Mouse (Mus musculus) adrenal gland (tissue): ENCODE measurements at regions not wholly inside any gene's neighbourhood (a gene's known extent, or its start where the extent isn't known, plus 50 kb on each side); places are given as distances from the start of the nearest gene placed in this dataset.

Source experiments
- intact Hi-C: fragments of 180-260 bp; cut with DNase I; formaldehyde crosslinking; loops from one replicate; pipeline ENCODE4 v1.15.1; 2025

DNA sequence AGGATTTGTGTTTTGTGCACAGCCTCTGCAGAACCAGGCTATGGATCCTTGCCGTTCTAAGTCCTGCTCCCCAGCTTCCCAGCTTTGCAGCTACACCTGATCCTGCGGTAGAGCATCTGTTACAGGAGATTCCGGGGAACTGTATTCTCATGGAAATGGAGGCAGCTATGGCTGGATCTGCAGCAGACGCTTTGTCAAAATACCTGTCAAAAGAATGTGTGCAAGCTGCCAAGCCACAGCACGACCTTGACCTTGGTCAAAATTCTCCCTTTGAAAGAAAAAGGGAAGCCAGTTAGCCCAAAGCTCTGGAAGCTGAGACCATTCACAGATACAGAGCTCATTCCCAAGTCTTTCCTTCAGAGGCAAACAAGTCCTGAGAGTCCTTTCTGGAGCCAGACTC is 255.3 kb downstream of the Med13l start:
- intact Hi-C loops = no loop called here

DNA sequence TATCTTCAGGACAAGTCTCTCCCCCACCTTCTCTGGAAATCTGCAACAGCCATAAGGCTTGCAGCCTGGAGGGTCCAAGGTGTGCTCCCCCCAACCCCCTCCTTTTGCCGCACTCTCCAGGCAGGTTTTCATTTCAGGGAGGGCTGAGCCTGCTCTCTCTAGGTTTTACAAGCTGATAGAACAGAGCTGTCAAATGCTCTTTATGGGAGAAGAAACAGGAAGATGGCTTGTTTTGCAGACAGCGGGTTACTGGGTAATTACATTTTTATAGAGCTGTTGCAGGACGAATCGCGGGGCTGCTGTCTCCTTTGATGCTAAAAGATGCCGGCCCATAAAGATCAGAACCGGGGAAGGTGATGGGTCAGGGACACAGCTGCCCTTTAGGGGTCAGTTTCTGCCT is 257.8 kb downstream of the Med13l start:
- intact Hi-C loops = no loop called here

DNA sequence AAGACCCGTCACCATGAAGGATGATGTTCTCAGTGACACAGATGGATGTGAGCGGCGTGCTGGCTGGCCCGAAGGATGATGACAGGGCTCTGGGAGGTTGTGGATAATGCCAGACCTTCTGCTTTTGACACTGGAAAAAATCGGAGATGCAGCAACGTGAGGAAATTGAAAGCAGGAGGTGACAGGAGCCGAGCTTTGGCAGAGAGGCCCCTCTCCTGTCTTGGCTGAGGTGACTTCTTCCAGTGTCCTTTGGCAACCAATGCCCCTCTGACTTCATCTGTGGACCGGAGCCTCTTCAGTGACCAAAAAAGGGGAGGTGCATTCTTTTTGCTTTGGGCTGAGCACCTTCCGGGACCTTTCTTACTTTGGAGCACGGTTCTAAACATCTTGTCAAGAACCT is 264.3 kb downstream of the Med13l start:
- intact Hi-C loops = no loop called here

GRCm38 (mm10) chr5:118829031-118829698 is 268.7 kb downstream of the Med13l start:
- intact Hi-C loops = no loop called here

DNA sequence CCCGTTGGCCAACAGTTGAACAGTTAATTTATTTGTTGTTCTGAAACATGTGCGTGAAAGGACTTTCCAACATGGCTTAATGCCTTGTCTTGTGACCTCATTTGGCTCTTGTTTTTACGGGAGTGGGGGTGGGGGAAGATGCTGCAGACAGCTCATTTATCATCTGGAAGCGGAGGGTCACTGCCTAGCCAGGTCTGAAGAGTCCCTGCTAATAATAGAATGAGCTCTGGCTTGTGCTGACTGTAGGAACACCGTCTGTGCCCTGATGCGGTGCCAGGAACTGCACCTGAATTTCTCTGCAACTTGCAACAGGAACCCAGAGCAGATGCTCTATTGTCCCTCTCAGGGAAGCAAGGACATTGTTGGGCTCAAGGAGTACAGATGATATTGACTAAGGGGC is 272.2 kb downstream of the Med13l start:
- intact Hi-C loops = no loop called here

DNA sequence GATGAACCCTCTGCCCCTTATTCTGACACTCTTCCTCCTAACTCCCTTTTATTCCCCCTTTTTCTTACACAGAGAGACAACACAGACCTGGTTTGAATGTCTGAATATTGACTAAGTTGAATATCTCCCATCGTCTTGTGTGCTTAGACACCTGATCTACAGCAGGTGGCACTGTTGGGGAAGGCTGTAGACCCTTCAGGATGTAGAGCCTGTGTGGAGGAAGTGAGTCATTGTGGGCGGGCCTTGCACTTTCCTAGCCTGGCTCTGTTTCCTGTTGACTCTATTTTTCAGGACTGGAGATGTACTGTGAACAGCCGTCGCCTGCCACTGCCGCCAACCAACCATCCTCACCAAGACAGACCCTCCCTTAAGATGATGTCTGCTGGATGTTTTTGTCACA is 273.6 kb downstream of the Med13l start:
- intact Hi-C loops = no loop called here

DNA sequence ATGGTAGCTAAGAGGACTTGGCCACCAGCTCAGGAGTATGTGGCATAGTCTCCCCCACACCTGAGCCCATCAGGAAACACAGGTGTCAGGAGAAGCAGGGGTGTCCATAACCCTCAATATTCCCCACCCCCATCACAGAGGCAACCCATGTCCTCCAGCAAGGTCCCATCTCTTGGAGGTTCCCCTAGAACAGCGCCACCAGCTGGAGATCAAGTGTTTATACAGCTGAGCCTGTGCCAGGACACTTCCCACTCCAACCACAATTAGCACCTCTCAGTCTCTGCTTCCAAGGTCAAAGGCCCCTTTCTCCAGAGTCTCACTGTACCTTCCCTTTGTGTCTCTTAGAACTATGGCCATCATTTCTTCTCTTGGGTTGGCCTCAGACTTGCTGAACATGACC is 276.5 kb downstream of the Med13l start:
- intact Hi-C loops = no loop called here

DNA sequence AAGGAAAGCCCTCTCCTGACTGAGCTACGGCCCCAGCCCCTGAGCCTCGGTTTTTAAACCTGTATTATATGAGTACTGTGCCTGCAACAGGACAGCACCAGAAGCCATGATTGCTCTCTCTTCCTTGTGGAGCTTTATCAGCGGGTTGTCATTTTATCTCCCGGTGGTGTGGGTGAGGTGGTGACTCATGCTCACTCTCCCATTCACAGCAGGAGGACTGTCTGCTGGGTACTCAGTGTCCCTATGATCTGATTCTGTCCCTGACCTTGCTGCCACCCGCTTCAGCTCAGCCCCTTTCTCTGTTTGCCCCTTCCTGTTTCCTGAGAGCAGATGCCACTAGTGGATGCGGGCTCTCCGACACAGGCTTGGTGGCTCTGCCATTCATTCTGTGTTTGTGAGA is 277.9 kb downstream of the Med13l start:
- intact Hi-C loops = no loop called here

DNA sequence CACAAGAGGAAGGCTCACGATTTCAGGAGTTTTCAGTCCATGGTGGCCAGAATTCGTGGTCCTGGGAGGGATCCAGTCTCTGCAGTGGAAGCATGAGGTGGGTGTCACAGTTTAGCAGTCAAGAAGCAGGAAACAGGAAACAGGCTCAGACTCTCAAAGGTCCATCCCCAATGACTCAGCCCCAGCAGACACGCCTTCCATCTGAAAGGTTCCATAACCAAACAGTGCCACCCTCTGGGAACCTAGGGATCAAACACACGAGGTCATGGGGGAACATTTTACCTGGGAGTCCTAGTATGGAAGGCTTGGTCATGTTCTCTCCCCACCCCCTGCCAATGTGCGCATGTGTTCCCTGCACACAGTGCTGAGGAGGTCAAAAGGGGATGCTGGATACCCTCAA is 279.4 kb downstream of the Med13l start:
- intact Hi-C loops = no loop called here

DNA sequence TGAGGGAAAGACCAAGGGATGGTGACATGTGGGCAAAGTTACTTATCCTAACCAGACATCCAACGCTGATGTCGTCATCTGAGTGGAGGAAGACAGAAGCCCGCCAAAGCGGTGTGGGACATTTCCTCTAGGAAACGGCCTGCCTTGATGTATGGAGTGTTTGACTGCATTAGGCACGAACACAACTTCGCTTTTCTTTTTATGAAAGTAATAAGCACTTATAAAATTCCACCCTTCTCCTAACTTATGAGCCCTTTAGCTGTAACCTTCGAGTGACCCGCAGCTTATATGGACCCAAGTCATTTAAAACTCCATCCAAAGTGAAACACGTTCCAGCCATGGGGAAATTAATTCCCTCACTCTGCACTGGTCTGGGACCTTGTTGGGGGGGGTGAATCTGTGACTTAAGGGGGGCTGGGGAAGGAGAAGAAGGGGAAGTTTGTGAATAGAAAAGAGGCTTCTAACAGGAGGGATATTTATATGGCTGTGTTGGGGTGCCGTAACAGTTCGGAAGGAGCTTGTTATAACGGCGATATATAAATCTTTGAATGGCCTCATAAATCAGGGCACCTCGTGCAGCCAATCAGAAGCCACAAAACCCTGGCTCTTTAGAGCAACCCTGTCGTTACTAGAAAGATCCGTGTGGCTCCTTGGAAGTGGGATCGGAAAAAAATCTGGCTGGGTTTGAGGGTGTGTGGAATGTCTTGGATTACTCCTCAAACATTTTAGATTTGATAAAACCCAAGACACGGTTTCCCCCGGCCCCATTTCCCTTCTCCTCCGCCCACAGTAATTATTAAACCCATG is 280.9 kb downstream of the Med13l start:
- intact Hi-C loops = no loop called here

DNA sequence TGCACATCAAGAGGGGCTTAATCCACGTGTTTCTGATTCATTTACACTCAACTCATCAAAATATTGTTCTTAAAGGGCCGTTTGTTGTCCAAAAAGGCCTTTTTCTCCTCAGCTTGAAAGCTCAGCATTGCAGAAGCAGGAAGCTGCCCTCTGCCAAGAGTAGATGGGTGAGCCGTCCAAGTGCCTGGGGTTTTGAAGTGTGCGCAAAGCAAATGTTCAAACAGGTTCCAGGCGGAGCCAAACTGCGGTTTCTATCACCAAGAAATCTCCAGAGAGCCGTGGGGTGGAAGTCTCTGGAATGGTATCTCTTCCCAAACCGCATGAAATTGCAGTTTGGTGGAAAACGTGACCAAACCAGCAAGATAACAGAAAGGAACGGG is 281.5 kb downstream of the Med13l start:
- intact Hi-C loops = no loop called here

GRCm38 (mm10) chr5:118857001-118857400 is 296.5 kb downstream of the Med13l start:
- intact Hi-C loops = loop anchor here (5.0 kb wide), 1 partner anchor 75 kb away; no protein-coding TSS in a partner anchor

DNA sequence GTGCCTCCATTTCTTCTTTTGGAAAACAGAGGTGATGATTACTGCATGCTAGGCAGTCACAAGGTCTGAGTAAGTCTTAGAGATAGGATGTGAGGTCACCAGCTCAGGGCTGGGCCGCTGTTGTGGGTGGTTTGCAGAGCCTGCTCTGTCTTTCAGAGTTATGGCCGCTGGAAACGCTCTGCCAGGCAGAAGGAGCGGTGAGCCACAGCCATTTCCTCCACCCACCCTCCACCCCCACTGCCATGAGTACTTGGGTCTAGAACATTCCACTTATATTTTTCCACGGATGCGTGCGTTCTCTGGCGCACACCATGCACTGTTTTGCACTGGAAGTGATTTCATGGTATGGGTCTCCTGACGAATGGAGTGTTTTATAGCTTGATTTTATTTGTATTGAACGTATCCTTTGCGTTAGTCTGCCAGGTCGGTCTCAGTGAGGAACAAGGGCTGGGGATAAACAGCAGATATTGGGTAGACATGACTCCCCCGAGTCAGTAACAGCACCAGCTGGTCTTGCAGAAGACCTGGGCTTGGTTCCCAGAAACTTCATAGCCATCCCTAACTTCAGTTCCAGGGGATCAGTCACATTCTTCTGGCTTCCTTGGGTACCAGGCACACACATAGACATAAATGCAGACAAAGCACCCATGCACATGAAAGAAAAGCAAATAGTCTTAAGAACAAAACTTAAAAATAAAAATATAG is 300.8 kb downstream of the Med13l start:
- intact Hi-C loops = no loop called here

- intact Hi-C loops = no loop called here
Measured at GRCm38 (mm10) chr5:118867511-118867910, 307.0 kb downstream of the Med13l start.

DNA sequence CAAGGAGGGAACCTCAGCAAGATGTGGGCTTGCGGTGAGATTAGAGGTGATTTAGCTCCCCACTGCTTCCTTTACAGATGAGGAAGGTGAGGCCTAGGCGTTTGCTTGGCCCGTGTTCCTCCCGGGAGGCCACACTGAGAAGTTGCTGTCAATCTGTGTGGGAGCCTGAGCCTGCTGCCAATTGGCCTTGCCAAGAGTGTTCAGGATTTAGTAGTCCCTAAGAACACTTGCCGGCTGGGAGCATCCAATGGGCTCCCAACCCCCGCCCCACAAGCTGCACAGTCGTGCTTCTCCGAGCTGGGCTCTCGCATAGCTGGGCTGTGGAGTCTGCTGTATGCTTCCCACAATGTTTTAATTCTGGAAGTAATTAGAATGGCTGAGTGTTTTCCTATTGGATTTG is 308.9 kb downstream of the Med13l start:
- intact Hi-C loops = no loop called here

DNA sequence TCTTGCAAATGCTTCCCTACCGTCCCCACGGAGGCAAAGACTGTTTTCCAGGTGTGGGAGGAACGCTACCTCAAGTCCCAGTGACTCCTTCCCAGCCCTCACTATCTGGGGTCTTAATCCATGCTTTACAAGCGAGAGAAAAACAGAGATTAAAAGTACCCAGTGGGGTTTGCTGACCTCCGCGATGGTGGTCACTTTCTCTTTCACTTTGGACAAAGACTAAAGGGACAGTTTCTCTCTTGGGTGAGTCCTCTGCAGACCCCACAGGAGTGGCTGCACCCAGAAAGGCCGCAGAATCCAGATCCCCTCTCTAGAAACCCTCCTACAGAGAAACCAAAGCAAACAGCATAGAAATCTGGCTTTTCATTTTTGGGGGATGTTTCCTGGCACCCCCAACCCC is 313.4 kb downstream of the Med13l start:
- intact Hi-C loops = loop anchor here (5.0 to 10.0 kb wide), 2 partner anchors 92 to 721 kb away; no protein-coding TSS in a partner anchor

DNA sequence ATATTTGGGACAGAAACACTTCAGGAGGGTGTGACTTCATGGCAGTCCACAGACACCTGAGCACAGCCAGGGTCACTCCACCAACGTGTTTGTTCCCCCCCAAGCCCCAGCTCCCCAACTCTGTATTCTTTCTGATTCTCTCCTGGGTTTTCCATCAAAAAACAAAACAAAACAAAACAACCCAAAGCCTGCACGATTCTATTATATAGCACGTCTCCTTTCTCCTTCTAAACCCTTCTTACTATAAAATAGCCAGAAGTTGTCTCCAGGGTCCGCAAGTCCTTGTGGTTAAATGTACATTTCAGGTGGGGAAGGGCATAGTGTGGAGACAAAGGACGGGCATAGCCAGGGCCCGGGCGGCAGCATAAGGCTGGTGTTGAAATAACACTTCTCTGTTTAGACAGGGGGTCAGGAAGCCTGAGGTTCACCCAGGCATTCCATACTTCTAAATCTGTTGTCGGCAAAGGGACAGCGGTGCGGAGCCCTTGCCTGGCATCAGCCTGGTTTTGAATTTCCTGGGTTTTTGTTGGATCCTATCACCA is 314.7 kb downstream of the Med13l start:
- intact Hi-C loops = loop anchor here (10.0 kb wide), 1 partner anchor 720 kb away; no protein-coding TSS in a partner anchor

- intact Hi-C loops = loop anchor here (10.0 kb wide), 1 partner anchor 718 kb away; no protein-coding TSS in a partner anchor
Measured at GRCm38 (mm10) chr5:118876586-118877312, 316.3 kb downstream of the Med13l start.

DNA sequence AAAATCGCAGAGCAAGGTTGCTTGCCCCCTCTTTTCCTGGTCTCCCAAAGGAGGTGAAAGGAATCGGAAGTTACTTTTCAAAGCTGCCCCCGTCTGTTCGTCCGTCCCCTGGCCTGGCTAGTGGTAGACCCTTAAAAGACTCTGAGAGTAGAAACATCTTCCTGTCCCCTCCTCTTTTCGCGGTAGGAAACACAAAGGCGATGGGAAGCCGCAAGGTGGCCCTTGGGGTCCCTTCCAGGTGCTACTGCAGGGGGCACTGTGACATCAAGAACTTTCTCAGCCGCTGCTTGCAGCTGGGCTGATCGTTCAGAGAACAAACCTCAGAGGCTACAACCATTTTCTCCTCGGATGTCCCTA is 316.8 kb downstream of the Med13l start:
- intact Hi-C loops = loop anchor here (10.0 kb wide), 1 partner anchor 718 kb away; no protein-coding TSS in a partner anchor

DNA sequence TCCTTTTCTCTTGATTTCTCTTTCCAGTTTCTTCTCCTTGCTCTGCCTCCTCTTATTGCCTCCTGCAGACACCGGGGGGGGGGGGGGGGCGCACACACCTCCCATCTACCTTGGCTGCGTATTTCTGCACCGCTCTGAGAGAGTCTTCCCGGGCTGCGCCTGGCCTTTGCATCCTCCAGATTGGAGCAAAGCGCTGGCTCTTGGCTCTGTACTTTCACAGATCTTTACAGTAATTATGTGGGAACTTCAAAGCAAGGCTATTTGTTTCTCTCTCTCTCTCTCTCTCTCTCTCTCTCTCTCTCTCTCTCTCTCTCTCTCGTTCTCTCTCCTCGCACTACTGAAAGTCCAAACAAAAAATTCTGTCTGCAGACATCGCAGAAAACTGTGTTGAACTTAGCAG is 317.4 kb downstream of the Med13l start:
- intact Hi-C loops = loop anchor here (2.0 to 10.0 kb wide), 2 partner anchors 717 to 811 kb away; no protein-coding TSS in a partner anchor

DNA sequence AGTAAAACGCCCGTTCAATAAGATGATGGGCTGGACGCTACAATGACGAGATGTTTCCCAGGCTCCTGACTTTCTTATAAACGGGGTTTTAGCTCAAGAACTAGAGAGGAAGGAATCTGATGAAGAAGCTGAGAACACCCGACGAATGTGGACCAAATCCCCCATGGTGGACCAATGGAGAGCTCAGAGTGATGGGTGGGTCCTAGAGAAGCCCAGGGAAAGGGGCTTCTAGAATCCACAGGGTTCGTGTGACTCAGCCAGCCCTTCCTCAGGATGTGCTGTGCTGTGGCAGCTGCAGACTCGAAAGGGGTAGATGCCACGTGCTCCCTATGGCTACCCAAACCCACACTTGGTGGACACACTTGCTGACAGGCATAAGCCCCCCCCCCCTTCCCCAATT is 318.2 kb downstream of the Med13l start:
- intact Hi-C loops = loop anchor here (2.0 to 10.0 kb wide), 2 partner anchors 716 to 810 kb away; no protein-coding TSS in a partner anchor
